Mouse (Mus musculus): ENCODE measurements at regions not wholly inside any gene's neighbourhood (a gene's known extent, or its start where the extent isn't known, plus 50 kb on each side); places are given as distances from the start of the nearest gene placed in this dataset.

DNA sequence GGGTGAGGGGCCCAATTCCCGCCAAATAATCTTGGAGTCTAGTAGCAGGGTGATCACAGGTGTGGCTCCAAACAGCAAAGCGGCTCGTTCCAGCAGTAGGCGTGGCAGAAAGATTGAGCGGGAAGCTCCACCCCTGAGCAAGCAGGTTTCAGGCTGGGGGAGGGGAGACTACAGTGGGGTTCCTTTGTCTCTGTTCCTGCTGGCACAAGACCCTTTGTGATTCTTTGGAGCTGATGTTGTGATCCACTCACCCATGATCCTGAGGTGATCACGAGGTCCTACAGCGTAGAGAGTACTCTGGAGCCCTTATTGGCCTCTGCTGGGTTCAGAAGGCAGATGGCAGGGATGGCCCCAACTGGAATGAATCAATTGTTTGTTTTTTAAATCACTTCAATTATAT is 318.7 kb downstream of the Casp12 start:
- TF ChIP-seq CTCF (IDR thresholded peaks at IDR 0.05; ENCODE audit: borderline replicate concordance, insufficient read depth, low read length) = no peak
- TF ChIP-seq POLR2A (IDR thresholded peaks at IDR 0.05; ENCODE audit: low read depth, low read length) = no peak

Data from embryonic fibroblast, embryonic 13.5 days (primary cell).